Mouse (Mus musculus) small intestine, adult 2 months (tissue): ENCODE measurements at regions not wholly inside any gene's neighbourhood (a gene's known extent, or its start where the extent isn't known, plus 50 kb on each side); places are given as distances from the start of the nearest gene placed in this dataset.

Source experiments
- H3K27ac ChIP-seq: fragments of 200-500 bp; 2 replicates; pipeline ENCODE4 v1.5.1; 2012; ENCODE audit warnings: low read depth, low read length, control low read depth, inconsistent platforms; ENCODE audit not compliant: insufficient read depth
- H3K27me3 ChIP-seq: fragments of 200-500 bp; 2 replicates; pipeline ENCODE4 v1.6.1; 2012; ENCODE audit warnings: mild to moderate bottlenecking, moderate library complexity, low read length, inconsistent platforms; ENCODE audit not compliant: control insufficient read depth, insufficient read depth
- H3K36me3 ChIP-seq: fragments of 200-500 bp; 2 replicates; pipeline ENCODE4 v1.6.1; 2012; ENCODE audit warnings: mild to moderate bottlenecking, low read length, control low read depth, inconsistent platforms; ENCODE audit not compliant: control insufficient read depth, insufficient read depth
- H3K4me1 ChIP-seq: fragments of 200-500 bp; 2 replicates; pipeline ENCODE4 v1.6.1; 2012; ENCODE audit warnings: low read length, inconsistent platforms, mixed read lengths; ENCODE audit not compliant: control insufficient read depth, insufficient read depth, insufficient read length
- H3K4me3 ChIP-seq: fragments of 200-500 bp; 2 replicates; pipeline ENCODE4 v1.5.1; 2012; ENCODE audit warnings: low read depth, mild to moderate bottlenecking, control low read depth, inconsistent platforms, low read length, moderate library complexity
- CTCF ChIP-seq: fragments of 200-500 bp; IDR thresholded peaks from 2 replicates; pipeline ENCODE4 v1.5.1; 2012; ENCODE audit warnings: low read depth, mild to moderate bottlenecking, control low read depth, inconsistent platforms, low read length, moderate library complexity, mixed read lengths; ENCODE audit not compliant: insufficient replicate concordance, insufficient read length; ENCODE audit errors: extremely low read depth
- POLR2A ChIP-seq: fragments of 200-500 bp; IDR thresholded peaks from 2 replicates; pipeline ENCODE4 v1.6.1; 2012; ENCODE audit warnings: low read depth, mild to moderate bottlenecking, control low read depth, inconsistent platforms, low read length, moderate library complexity
- WGBS: fragments of 180-500 bp; shearing (Covaris S2); methylation state at CpG from one replicate; pipeline ENCODE4 v1.1.7; 2018; 5-methylcytosine and 5-hydroxymethylcytosine counted together

- no peaks in the 10 kb centered on the region for H3K4me1 ChIP-seq
- no peak overlapping the region for H3K4me3 ChIP-seq
- H3K36me3 ChIP-seq, result no peaks in the 10 kb centered on the region
- 69% methylated on average over 4 of the region's 4 CpGs for WGBS
- no peaks in the 10 kb centered on the region for H3K27me3 ChIP-seq
- H3K27ac ChIP-seq, result no peak overlapping the region
- TF ChIP-seq CTCF (no peak), POLR2A (no peak)
These were observed 83.1 kb upstream of the Cypt12 start for GRCm38 (mm10) chr3:17865112-17865511.

GRCm38 (mm10) chr3:17870895-17871482 is 77.2 kb upstream of the Cypt12 start:
- Histone ChIP-seq H3K27ac (no peak overlapping the region), H3K27me3 (no peaks in the 10 kb centered on the region), H3K4me1 (no peaks in the 10 kb centered on the region), H3K36me3 (no peaks in the 10 kb centered on the region), H3K4me3 (no peak overlapping the region)
- 52% methylated on average over 4 of the region's 4 CpGs for WGBS
- TF ChIP-seq CTCF (no peak), POLR2A (no peak)

GRCm38 (mm10) chr3:17895869-17896268 is 52.3 kb upstream of the Cypt12 start:
- 15% methylated on average over 2 of the region's 2 CpGs for WGBS
- Histone ChIP-seq H3K27ac (no peak overlapping the region), H3K27me3 (no peaks in the 10 kb centered on the region), H3K36me3 (no peaks in the 10 kb centered on the region), H3K4me1 (no peaks in the 10 kb centered on the region), H3K4me3 (no peak overlapping the region)
- TF ChIP-seq POLR2A, result no peak
- TF ChIP-seq CTCF, result no peak

- Histone ChIP-seq H3K27ac (no peak overlapping the region), H3K36me3 (no peaks in the 10 kb centered on the region), H3K4me1 (no peaks in the 10 kb centered on the region), H3K4me3 (no peak overlapping the region), H3K27me3 (no peaks in the 10 kb centered on the region)
- TF ChIP-seq CTCF (no peak), POLR2A (no peak)
- 83% methylated on average over 4 of the region's 4 CpGs for WGBS
These were observed 51.5 kb upstream of the Cypt12 start for GRCm38 (mm10) chr3:17896756-17897155.
